Mouse (Mus musculus) kidney, embryonic 16.5 days (tissue): Measurements from ENCODE around the gene Ciart. TPM values are rescaled to one million over a fixed set of nuclear protein-coding genes. Genes with fewer than 3 reads are reported as not detected.

Source experiments
- polyA plus RNA-seq: library from polyadenylated mRNA; unstranded; fragments of >200 nt; fragmentation: Nextera tagmentation; extraction: Ambion mirVana; gene quantifications from 2 replicates; pipeline ENCODE4 v1.2.1, GENCODE M21; 2015

Ciart gene
- polyA plus RNA-seq, 1 experiment from 2014 or later, result 6.0 TPM

Other genes starting within 250 kb of the Ciart start
- gene Mcl1, start 223.5 kb downstream of the Ciart start, polyA plus RNA-seq, result 23.7 and 38.1 TPM in 2 replicates
- 3.8 and 3.9 TPM in 2 replicates for gene Adamtsl4, start 194.3 kb downstream of the Ciart start, polyA plus RNA-seq
- 174 and 208 TPM in 2 replicates for gene Ecm1, start 142.7 kb downstream of the Ciart start, polyA plus RNA-seq
- 53.2 and 55.9 TPM in 2 replicates for gene Tars2, start 122.0 kb downstream of the Ciart start, polyA plus RNA-seq
- gene Rprd2, start 63.4 kb downstream of the Ciart start, polyA plus RNA-seq, result 19.9 and 22.7 TPM in 2 replicates
- gene Prpf3, start 26.4 kb downstream of the Ciart start, polyA plus RNA-seq, result 56.3 and 57.0 TPM in 2 replicates
- 355 and 371 TPM in 2 replicates for gene Mrps21, start 10.7 kb downstream of the Ciart start, polyA plus RNA-seq
- gene BC028528, start 9.8 kb upstream of the Ciart start, polyA plus RNA-seq, result 38.8 and 45.7 TPM in 2 replicates
- gene Aph1a, start 11.7 kb upstream of the Ciart start, polyA plus RNA-seq, result 41.3 and 44.1 TPM in 2 replicates
- gene Car14, start 22.4 kb upstream of the Ciart start, polyA plus RNA-seq, result 21.0 and 22.5 TPM in 2 replicates
- gene Anp32e, start 47.0 kb upstream of the Ciart start, polyA plus RNA-seq, result 206 and 252 TPM in 2 replicates
- 29.0 and 32.8 TPM in 2 replicates for gene Plekho1, start 113.8 kb upstream of the Ciart start, polyA plus RNA-seq
- 34.9 and 37.0 TPM in 2 replicates for gene Vps45, start 176.2 kb upstream of the Ciart start, polyA plus RNA-seq
- 14.9 and 18.1 TPM in 2 replicates for gene Otud7b, start 222.3 kb upstream of the Ciart start, polyA plus RNA-seq